Mouse (Mus musculus) forebrain, embryonic 13.5 days (tissue): ENCODE data around the gene Tmem211. TPM values are rescaled to one million over a fixed set of nuclear protein-coding genes. Genes with fewer than 3 reads are reported as not detected.
A peak's percentile ranks its signal among the peaks of the same experiment; 100 is the strongest.

Experiments
- ATAC-seq: fragments of 200-750 bp; cut with Nextera tagmentation; 2 replicates; pipeline ENCODE4 v1.8.0; 2017
- H3K27ac ChIP-seq: fragments of 300-500 bp; sonication (generic); 2 replicates; pipeline ENCODE4 v1.5.1; 2015; ENCODE audit warnings: inconsistent platforms, mild to moderate bottlenecking, moderate library complexity
- H3K27me3 ChIP-seq: fragments of 300-500 bp; sonication (generic); 2 replicates; pipeline ENCODE4 v1.6.1; 2015; ENCODE audit warnings: mild to moderate bottlenecking, inconsistent platforms
- H3K36me3 ChIP-seq: fragments of 300-500 bp; sonication (generic); 2 replicates; pipeline ENCODE4 v1.6.1; 2015; ENCODE audit warnings: mild to moderate bottlenecking, inconsistent platforms; ENCODE audit not compliant: poor library complexity, severe bottlenecking
- H3K4me1 ChIP-seq: fragments of 300-500 bp; sonication (generic); 2 replicates; pipeline ENCODE4 v1.6.1; 2015; ENCODE audit warnings: inconsistent platforms
- H3K4me2 ChIP-seq: fragments of 300-500 bp; sonication (generic); 2 replicates; pipeline ENCODE4 v1.6.1; 2015; ENCODE audit warnings: inconsistent platforms, mild to moderate bottlenecking, moderate library complexity
- H3K4me3 ChIP-seq: fragments of 300-500 bp; sonication (generic); 2 replicates; pipeline ENCODE4 v1.5.1; 2015; ENCODE audit warnings: mild to moderate bottlenecking, inconsistent platforms
- H3K9ac ChIP-seq: fragments of 300-500 bp; sonication (generic); 2 replicates; pipeline ENCODE4 v1.6.1; 2015; ENCODE audit warnings: mild to moderate bottlenecking, inconsistent platforms
- H3K9me3 ChIP-seq: fragments of 300-500 bp; sonication (generic); replicated peaks from 2 replicates; pipeline ENCODE4 v1.6.1; 2016; ENCODE audit warnings: inconsistent platforms
- WGBS: fragments of 180-500 bp; shearing (Covaris S2); methylation state at CpG from one replicate; pipeline ENCODE4 v1.1.7; 2015; 5-methylcytosine and 5-hydroxymethylcytosine counted together
- polyA plus RNA-seq: library from polyadenylated mRNA; unstranded; fragments of >200 nt; fragmentation: Nextera tagmentation; extraction: Ambion mirVana; gene quantifications from 2 replicates; pipeline ENCODE4 v1.2.1, GENCODE M21; 2015

Gene Tmem211
- polyA plus RNA-seq, 1 experiment from 2014 or later = not detected

DNA sequence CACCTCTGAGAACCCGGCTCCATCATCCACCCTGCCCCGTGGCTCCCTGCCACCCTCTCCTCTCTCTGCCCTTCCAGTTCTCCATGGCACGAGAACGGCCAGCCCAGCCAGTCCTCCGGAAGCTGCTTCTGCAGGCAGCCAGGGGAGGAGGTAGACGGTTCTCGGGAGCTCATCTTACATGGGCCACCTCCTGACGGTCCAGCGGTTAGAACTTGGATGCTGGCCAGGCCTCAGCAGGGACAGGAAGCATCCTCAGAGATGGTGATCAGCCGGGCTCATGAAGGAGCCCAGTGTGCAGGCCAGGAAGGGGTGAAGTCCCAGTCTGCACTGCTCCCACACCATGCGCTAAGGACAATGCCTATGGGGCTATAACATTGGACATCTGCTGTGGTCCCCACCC lies 12.3 kb upstream of the Tmem211 start:
- 71% methylated on average over 11 of the region's 11 CpGs for WGBS
- Histone ChIP-seq H3K4me2 (no peak overlapping the region), H3K4me3 (no peak overlapping the region), H3K4me1 (peaks cover 6% of the 10 kb centered on the region), H3K27me3 (no peaks in the 10 kb centered on the region), H3K9me3 (no peaks in the 10 kb centered on the region), H3K27ac (no peak overlapping the region), H3K36me3 (no peaks in the 10 kb centered on the region), H3K9ac (no peak overlapping the region)
- ATAC-seq = no peak

DNA sequence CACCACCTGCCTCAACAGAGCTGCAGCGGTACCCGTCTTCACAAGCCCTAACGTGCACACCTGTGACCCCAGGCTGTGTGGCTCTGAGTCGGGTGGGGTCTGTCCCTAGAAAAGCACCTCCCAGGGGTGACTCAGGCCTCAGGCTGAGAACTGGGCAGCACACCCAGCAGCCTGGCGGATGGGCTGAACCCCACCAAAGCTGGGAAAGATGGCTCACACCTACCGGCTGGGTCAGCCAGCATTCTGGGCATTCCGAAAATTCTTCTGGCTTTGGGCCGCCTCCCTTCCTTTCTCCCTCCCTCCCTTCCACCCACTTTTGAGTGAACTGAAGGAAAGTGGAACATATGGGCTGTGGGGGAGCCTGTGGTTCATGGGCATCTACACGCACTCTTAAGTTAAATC lies 11.1 kb upstream of the Tmem211 start:
- no peak overlapping the region for H3K4me2 ChIP-seq
- peaks cover 5% of the 10 kb centered on the region for H3K4me1 ChIP-seq
- H3K36me3 ChIP-seq = no peaks in the 10 kb centered on the region
- H3K9me3 ChIP-seq = no peaks in the 10 kb centered on the region
- ATAC-seq = no peak
- no peaks in the 10 kb centered on the region for H3K27me3 ChIP-seq
- H3K9ac ChIP-seq = no peak overlapping the region
- no peak overlapping the region for H3K4me3 ChIP-seq
- WGBS = 83% methylated on average over 9 of the region's 9 CpGs
- no peak overlapping the region for H3K27ac ChIP-seq

DNA sequence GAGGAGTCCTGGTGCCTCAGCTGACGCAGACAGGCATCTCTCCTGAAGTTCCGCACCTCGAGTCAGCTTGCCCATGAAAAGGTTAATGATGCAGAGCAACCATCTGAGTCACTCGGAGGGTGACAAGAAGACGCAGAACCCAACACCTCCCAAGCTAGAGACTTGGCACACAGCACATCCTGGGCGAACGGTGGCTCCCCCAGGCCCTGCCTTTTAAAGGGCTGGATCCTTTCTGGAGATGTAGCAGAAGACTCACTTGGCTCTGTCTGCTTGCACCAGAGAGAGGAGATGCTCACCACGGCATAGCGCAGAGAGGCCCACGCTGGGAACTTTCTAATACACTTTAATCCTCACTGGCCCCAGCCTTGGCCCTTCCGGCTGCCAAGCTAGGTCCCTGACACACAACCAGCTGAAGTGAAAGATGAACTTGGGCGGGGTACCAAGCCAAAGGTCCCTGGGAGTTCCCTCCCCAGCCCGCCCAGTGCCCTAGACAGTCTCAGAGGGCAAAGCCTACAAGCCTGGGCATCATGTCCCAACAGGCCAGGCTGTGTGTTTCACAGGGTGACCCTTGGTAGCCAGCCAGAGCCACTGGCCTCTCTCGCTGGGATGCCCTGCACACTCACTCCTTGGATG lies 10.3 kb upstream of the Tmem211 start:
- Histone ChIP-seq H3K9me3 (no peaks in the 10 kb centered on the region), H3K36me3 (no peaks in the 10 kb centered on the region), H3K27ac (no peak overlapping the region), H3K4me3 (no peak overlapping the region), H3K4me2 (no peak overlapping the region), H3K4me1 (peaks cover 8% of the 10 kb centered on the region), H3K9ac (no peak overlapping the region), H3K27me3 (no peaks in the 10 kb centered on the region)
- no peak for ATAC-seq
- WGBS = 76% methylated on average over 14 of the region's 14 CpGs

DNA sequence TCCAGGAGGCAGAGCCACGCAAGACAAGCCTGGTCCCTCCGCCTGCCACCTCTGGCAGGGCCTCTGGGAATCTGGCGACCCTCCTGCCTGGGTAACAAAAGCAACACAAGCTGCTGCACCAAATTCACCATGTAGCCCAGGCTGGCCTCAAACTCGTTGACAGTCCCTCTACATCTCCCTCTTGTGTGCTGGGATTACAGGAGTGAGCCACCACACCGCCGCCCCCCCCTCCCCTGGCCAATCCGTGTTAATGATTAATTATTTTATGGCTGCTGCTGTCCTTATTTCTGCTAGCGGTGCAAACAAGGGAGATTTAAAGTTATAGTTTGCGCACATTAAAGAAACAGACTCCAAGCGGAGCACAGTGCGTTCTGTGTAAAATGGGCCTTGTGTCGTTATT lies 9.6 kb upstream of the Tmem211 start:
- Histone ChIP-seq H3K4me3 (no peak overlapping the region), H3K36me3 (no peaks in the 10 kb centered on the region), H3K9ac (no peak overlapping the region), H3K4me1 (peaks cover 8% of the 10 kb centered on the region), H3K4me2 (no peak overlapping the region), H3K9me3 (no peaks in the 10 kb centered on the region), H3K27me3 (no peaks in the 10 kb centered on the region), H3K27ac (no peak overlapping the region)
- no peak for ATAC-seq
- WGBS = 84% methylated on average over 12 of the region's 12 CpGs

DNA sequence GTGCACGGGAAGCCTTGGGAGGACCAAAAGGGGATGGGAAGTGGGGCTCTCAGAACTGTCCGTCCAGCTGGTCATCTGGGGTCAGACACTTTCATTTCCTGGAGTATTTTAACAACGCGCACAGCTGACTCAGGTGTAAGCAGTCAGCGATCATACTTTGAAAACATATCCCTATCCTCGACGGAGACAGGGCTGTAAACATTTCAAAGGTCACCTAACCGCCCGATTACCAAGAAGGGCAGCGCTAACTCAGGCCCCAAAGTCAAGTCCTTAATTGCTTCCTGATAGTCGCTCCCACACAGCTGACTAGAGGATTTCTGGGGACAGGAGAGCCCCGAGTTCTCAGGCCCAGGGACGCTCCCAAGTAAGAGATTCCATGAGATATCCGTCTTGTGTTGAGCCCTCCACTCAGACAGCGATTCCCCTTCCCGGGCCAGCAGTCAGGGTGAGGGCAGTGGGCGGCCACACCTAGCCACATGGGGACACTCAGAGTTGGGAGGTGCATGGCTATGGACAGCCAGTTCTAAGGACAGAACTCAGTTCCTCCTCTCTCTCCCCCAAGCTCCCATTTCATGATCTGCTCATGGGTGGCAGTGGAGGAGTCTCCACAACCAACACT lies 8.0 kb upstream of the Tmem211 start:
- H3K27me3 ChIP-seq = no peaks in the 10 kb centered on the region
- no peak overlapping the region for H3K9ac ChIP-seq
- 85% methylated on average over 17 of the region's 17 CpGs for WGBS
- no peak overlapping the region for H3K4me2 ChIP-seq
- peaks cover 8% of the 10 kb centered on the region for H3K4me1 ChIP-seq
- H3K36me3 ChIP-seq = no peaks in the 10 kb centered on the region
- H3K4me3 ChIP-seq = no peak overlapping the region
- ATAC-seq = no peak
- H3K9me3 ChIP-seq = no peaks in the 10 kb centered on the region
- H3K27ac ChIP-seq = no peak overlapping the region

DNA sequence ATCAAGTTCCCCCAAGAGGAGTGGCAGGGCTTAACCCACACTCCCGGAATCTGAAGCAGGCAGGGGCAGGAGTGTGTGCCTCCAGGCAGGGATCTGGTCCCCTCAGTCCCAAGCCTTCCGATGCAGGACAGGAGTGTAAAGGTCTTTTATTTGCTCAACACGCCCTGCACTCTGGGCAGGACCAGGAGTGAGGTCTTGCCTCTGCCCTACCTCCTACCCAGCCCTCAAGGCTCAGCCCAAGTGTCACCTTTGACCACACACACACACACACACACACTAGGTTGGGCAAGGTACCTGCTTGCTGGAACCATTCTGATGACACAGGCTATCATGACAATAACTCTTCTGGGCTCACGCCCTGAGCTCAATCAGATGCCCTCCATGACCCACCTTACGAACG lies 7.3 kb upstream of the Tmem211 start:
- H3K9me3 ChIP-seq = no peaks in the 10 kb centered on the region
- no peak overlapping the region for H3K9ac ChIP-seq
- no peak overlapping the region for H3K4me2 ChIP-seq
- no peak for ATAC-seq
- no peaks in the 10 kb centered on the region for H3K27me3 ChIP-seq
- WGBS = 88% methylated on average over 6 of the region's 6 CpGs
- H3K36me3 ChIP-seq = no peaks in the 10 kb centered on the region
- H3K4me3 ChIP-seq = no peak overlapping the region
- no peak overlapping the region for H3K27ac ChIP-seq
- H3K4me1 ChIP-seq = peaks cover 8% of the 10 kb centered on the region

DNA sequence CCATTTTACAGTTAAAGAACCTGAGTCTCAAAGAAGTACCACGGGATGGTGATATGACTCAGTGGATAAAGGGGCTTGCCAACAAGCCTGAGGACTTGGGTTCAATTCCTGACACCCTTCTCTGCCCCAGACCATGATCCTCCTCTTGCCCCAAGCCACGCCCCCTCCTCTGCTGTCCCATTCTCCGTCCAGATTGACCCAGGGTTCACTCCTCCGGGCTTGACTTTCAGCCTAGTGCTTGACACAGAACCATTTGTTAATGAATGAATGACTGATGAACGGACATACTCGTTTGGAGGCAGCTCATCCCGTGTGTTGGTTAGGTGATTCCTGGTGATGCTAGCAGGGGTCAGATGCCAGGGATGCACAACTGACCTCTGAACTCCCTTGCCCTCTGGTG lies 6.8 kb upstream of the Tmem211 start:
- Histone ChIP-seq H3K27ac (no peak overlapping the region), H3K4me3 (no peak overlapping the region), H3K4me1 (peaks cover 8% of the 10 kb centered on the region), H3K9ac (no peak overlapping the region), H3K9me3 (no peaks in the 10 kb centered on the region), H3K4me2 (peak overlapping the region; percentile 91; the same call in 1 of the 2 replicates), H3K27me3 (no peaks in the 10 kb centered on the region), H3K36me3 (no peaks in the 10 kb centered on the region)
- ATAC-seq = no peak
- WGBS = 66% methylated on average over 7 of the region's 7 CpGs

DNA sequence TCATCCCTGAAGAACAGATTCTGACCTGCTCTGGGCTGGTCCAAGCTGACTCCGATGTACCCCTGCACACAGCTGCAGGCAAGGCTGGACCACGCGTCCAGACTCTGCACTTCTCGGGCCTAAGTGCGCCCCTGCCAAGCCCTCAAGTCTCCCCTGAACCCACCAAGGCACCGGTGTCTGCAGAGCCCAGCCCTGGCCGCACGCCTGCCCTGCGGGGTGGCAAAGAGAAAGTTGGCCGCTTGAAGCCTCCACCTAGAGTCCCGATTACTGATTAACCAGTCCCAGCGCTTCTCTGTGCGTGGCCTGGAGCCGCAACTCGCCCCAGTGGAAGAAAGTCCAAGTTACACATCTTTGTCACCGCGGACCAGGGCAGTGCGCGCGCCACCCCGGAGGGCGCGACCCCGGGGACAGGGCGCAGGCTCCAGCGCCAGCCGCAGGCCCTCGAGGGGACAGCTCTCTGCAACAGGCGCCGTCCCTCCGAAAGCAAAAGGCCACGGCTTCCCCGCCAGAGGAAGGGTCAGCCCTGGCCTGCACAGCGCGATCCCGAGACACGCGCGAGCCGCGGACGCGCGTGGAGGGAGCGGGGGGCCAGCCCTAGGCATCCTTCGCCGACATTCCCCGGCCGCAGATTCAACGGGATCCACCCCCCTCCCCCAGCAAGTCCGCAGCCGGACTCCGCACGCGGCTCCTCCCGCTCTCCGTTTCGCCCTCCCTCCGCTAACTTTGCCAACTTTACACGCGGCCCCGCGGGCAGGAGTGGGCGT lies 6.1 kb upstream of the Tmem211 start:
- no peaks in the 10 kb centered on the region for H3K36me3 ChIP-seq
- H3K27me3 ChIP-seq = no peaks in the 10 kb centered on the region
- H3K27ac ChIP-seq = no peak overlapping the region
- under 1% methylated on average over 63 of the region's 64 CpGs for WGBS
- ATAC-seq = peak; percentile 17
- H3K9ac ChIP-seq = peak overlapping the region; percentile 72
- H3K9me3 ChIP-seq = no peaks in the 10 kb centered on the region
- peak overlapping the region; percentile 91 for H3K4me2 ChIP-seq
- peak overlapping the region; percentile 60 for H3K4me3 ChIP-seq
- peaks cover 12% of the 10 kb centered on the region for H3K4me1 ChIP-seq

DNA sequence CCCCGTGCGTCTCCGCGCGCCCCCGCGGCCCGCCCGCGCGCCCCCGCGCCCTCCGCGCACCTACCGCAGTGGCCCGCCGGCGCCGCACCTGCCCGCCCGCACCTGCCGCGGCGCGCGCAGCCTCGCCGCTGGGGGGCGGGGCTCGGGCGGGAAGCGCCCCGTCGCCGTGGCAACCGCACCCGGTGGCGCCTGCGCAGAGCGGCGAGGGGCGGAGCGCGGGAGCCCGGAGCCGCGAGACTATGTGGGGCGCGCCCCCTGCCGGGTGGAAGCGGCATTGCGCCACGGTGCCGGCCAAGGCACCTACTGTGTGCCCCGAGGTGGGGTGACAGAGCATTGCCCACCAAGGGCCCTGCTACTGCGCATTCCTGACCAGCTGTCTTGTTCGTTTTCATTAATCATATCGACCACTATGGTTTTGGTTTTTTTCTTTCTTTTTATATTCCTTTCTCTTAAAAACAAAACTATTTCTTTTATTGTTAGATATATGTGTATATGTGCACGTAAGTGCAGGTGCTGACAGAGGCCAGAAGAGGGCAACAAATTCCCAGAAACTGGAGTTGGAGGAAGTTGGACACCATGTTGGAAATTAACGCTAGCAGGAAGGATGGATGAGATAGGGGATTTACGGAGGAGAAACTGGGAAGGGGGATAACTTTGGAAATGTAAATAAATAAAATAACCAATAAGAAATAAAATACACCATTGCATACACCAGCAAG lies 5.4 kb upstream of the Tmem211 start, which contains the start of gene 2900026A02Rik:
Gene 2900026A02Rik, minus strand, starts transcription at position 90 of the 719 bp plus-strand sequence.
- Histone ChIP-seq H3K27ac (no peak within 1 kb of the TSS), H3K4me1 (peaks cover 20% of the 10 kb centered on the region), H3K9ac (peak within 1 kb of the TSS; percentile 72), H3K4me3 (peak within 1 kb of the TSS; percentile 60), H3K9me3 (no peaks in the 10 kb centered on the region), H3K4me2 (peak within 1 kb of the TSS; percentile 91), H3K36me3 (no peaks in the 10 kb centered on the region), H3K27me3 (no peaks in the 10 kb centered on the region)
- peak; percentile 44; the same call in 1 of the 2 replicates for ATAC-seq
- WGBS = 9% methylated on average over 45 of the region's 62 CpGs

DNA sequence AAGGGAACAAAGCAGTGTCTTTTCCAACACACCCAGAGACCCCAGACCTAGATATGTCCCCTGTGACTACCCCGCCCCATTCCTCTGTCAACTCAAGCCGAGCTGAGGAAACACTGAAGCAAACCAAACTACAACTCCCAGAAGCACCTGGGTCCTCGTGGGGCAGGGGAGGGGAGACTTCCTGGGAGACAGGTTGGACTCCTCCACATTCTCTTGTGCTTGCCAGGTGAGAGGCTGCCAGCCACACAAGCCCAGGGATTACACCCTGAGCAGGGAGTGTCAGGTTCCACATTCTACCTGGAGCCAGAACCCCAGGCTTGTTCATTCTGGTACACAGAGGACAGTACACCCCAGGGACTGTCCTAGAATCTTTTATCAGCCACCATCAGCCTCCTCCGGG lies 2.8 kb upstream of the Tmem211 start:
- 62% methylated on average over 4 of the region's 4 CpGs for WGBS
- peaks cover 22% of the 10 kb centered on the region for H3K4me1 ChIP-seq
- H3K4me3 ChIP-seq = no peak overlapping the region
- no peak for ATAC-seq
- H3K27ac ChIP-seq = no peak overlapping the region
- H3K27me3 ChIP-seq = no peaks in the 10 kb centered on the region
- no peak overlapping the region for H3K4me2 ChIP-seq
- no peak overlapping the region for H3K9ac ChIP-seq
- no peaks in the 10 kb centered on the region for H3K36me3 ChIP-seq
- H3K9me3 ChIP-seq = no peaks in the 10 kb centered on the region

DNA sequence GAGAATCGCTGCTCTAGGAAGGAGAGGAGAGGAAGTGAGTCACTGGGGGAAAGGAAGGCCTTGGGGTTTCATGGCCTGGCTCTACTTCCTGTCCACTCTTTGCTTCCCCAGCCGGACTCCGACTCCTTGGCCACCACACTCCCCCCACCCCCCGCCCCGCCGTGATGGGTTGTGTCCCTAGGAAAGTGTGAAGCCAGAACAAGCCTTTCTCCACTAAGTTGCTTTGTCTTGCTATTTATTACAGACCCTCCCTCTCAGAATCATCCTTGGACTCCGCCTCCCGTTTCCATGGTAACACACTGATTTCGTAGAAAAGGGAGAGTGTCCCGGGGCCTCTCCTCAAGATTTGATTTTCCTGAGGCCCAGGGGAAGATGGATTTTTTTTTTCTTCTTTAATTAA lies 1.4 kb upstream of the Tmem211 start:
- 13% methylated on average over 10 of the region's 10 CpGs for WGBS
- H3K36me3 ChIP-seq = no peaks in the 10 kb centered on the region
- no peak overlapping the region for H3K9ac ChIP-seq
- H3K4me3 ChIP-seq = no peak overlapping the region
- ATAC-seq = no peak
- H3K9me3 ChIP-seq = no peaks in the 10 kb centered on the region
- H3K27ac ChIP-seq = no peak overlapping the region; the same call in 1 of the 2 replicates
- no peaks in the 10 kb centered on the region for H3K27me3 ChIP-seq
- peak overlapping the region; percentile 56 for H3K4me2 ChIP-seq
- peaks cover 20% of the 10 kb centered on the region for H3K4me1 ChIP-seq
